Mouse (Mus musculus): ENCODE results near the gene Tmem107.

Tmem107 gene

GRCm38 (mm10) chr11:69070590-69071222 lies at the start of gene Tmem107:
Gene Tmem107 (plus strand): TSS chr11:69070806.
- DNase-seq (ENCODE audit: low read depth, low spot score) = peak; percentile 96

- peak; percentile 47 for DNase-seq (ENCODE audit: low read depth, low spot score)
These were observed 44.0 kb upstream of the Tmem107 start for GRCm38 (mm10) chr11:69026562-69026961.

GRCm38 (mm10) chr11:69028805-69029204 lies 41.8 kb upstream of the Tmem107 start:
- DNase-seq (ENCODE audit: low read depth, low spot score) = peak; percentile 93

GRCm38 (mm10) chr11:69033552-69033951 lies 37.1 kb upstream of the Tmem107 start:
- no peak for DNase-seq (ENCODE audit: low read depth, low spot score)

GRCm38 (mm10) chr11:69034585-69034984 lies 36.0 kb upstream of the Tmem107 start:
- DNase-seq (ENCODE audit: low read depth, low spot score) = no peak

GRCm38 (mm10) chr11:69035411-69035810 lies 35.2 kb upstream of the Tmem107 start:
- no peak for DNase-seq (ENCODE audit: low read depth, low spot score)

GRCm38 (mm10) chr11:69035849-69036248 lies 34.8 kb upstream of the Tmem107 start:
- peak; percentile 96 for DNase-seq (ENCODE audit: low read depth, low spot score)

- no peak for DNase-seq (ENCODE audit: low read depth, low spot score)
These were observed 33.9 kb upstream of the Tmem107 start for GRCm38 (mm10) chr11:69036486-69037230.

- DNase-seq (ENCODE audit: low read depth, low spot score) = peak; percentile 91
These were observed 33.2 kb upstream of the Tmem107 start for GRCm38 (mm10) chr11:69037231-69038061.

GRCm38 (mm10) chr11:69038173-69038572 lies 32.4 kb upstream of the Tmem107 start:
- DNase-seq (ENCODE audit: low read depth, low spot score) = no peak

- peak; percentile 94 for DNase-seq (ENCODE audit: low read depth, low spot score)
These were observed 24.8 kb upstream of the Tmem107 start, which contains the start of gene Aurkb for GRCm38 (mm10) chr11:69045531-69046394. Gene Aurkb (plus strand): TSS chr11:69045647.

GRCm38 (mm10) chr11:69046395-69046774 lies 24.2 kb upstream of the Tmem107 start:
- DNase-seq (ENCODE audit: low read depth, low spot score) = no peak

- no peak for DNase-seq (ENCODE audit: low read depth, low spot score)
These were observed 23.0 kb upstream of the Tmem107 start for GRCm38 (mm10) chr11:69047592-69047991.

GRCm38 (mm10) chr11:69048151-69048550 lies 22.5 kb upstream of the Tmem107 start:
- no peak for DNase-seq (ENCODE audit: low read depth, low spot score)

- no peak for DNase-seq (ENCODE audit: low read depth, low spot score)
These were observed 19.9 kb upstream of the Tmem107 start for GRCm38 (mm10) chr11:69050748-69051147.

GRCm38 (mm10) chr11:69051771-69052170 lies 18.8 kb upstream of the Tmem107 start:
- no peak for DNase-seq (ENCODE audit: low read depth, low spot score)

GRCm38 (mm10) chr11:69052824-69053421 lies 17.7 kb upstream of the Tmem107 start:
- no peak for DNase-seq (ENCODE audit: low read depth, low spot score)

- peak; percentile 76 for DNase-seq (ENCODE audit: low read depth, low spot score)
These were observed 16.8 kb upstream of the Tmem107 start for GRCm38 (mm10) chr11:69053848-69054247.

GRCm38 (mm10) chr11:69058265-69058664 lies 12.3 kb upstream of the Tmem107 start:
- DNase-seq (ENCODE audit: low read depth, low spot score) = no peak

- no peak for DNase-seq (ENCODE audit: low read depth, low spot score)
These were observed 11.8 kb upstream of the Tmem107 start for GRCm38 (mm10) chr11:69058729-69059356.

Data from R1 (cell line).